Mouse (Mus musculus) megakaryocyte, embryonic 14.5 days (primary cell): Measurements from ENCODE around the gene Sorbs2. TPM values are rescaled to one million over a fixed set of nuclear protein-coding genes. Genes with fewer than 3 reads are reported as not detected.

ENCODE experiments used
- H3K27me3 ChIP-seq: replicated peaks from 2 replicates; pipeline ENCODE3; 2012; ENCODE audit warnings: inconsistent platforms
- H3K36me3 ChIP-seq: replicated peaks from 2 replicates; pipeline ENCODE3; 2012; ENCODE audit warnings: low read length, inconsistent platforms, mixed read lengths
- H3K4me1 ChIP-seq: 2 replicates; pipeline ENCODE4 v1.6.1; 2012; ENCODE audit warnings: inconsistent platforms
- H3K4me3 ChIP-seq: replicated peaks from 2 replicates; pipeline ENCODE3; 2012; ENCODE audit warnings: moderate library complexity, mild to moderate bottlenecking, inconsistent platforms
- H3K9me3 ChIP-seq: 2 replicates; pipeline ENCODE4 v1.6.1; 2012; ENCODE audit warnings: inconsistent platforms
- FLI1 ChIP-seq: IDR thresholded peaks from 2 replicates; pipeline ENCODE4 v1.6.1; 2012; ENCODE audit warnings: low read length, inconsistent platforms, mixed read lengths
- GATA1 ChIP-seq: IDR thresholded peaks from 3 replicates; pipeline ENCODE4 v1.6.1; 2012; ENCODE audit warnings: mixed read lengths, low read length, inconsistent platforms, borderline replicate concordance
- polyA plus RNA-seq: library from polyadenylated mRNA; stranded (reverse); fragments of >175 nt; gene quantifications from 2 replicates; pipeline ENCODE4 v1.2.3, GENCODE M21; 2012; ENCODE audit warnings: low replicate concordance; ENCODE audit not compliant: insufficient read depth

Gene Sorbs2
- polyA plus RNA-seq, 1 experiment = not detected

GRCm38 (mm10) chr8:45639444-45639843, 131.9 kb downstream of the Sorbs2 start:
- no peaks in the 10 kb centered on the region for H3K4me1 ChIP-seq
- H3K27me3 ChIP-seq = no peaks in the 10 kb centered on the region
- H3K36me3 ChIP-seq = no peaks in the 10 kb centered on the region
- no peaks in the 10 kb centered on the region for H3K9me3 ChIP-seq
- TF ChIP-seq FLI1 (no peak), GATA1 (no peak)
- H3K4me3 ChIP-seq = no peak overlapping the region

GRCm38 (mm10) chr8:45644651-45645050, 137.1 kb downstream of the Sorbs2 start:
- H3K27me3 ChIP-seq = no peaks in the 10 kb centered on the region
- H3K4me1 ChIP-seq = no peaks in the 10 kb centered on the region
- no peak overlapping the region for H3K4me3 ChIP-seq
- TF ChIP-seq GATA1 = no peak
- no peak for TF ChIP-seq FLI1
- 0 out of 2 replicates have a peak, but pooled peaks cover 3% of the 10 kb centered on the region for H3K9me3 ChIP-seq
- no peaks in the 10 kb centered on the region for H3K36me3 ChIP-seq

GRCm38 (mm10) chr8:45649063-45649462, 141.5 kb downstream of the Sorbs2 start:
- H3K36me3 ChIP-seq = no peaks in the 10 kb centered on the region
- TF ChIP-seq GATA1 = no peak
- TF ChIP-seq FLI1 = no peak
- peaks cover 8% of the 10 kb centered on the region for H3K9me3 ChIP-seq
- no peaks in the 10 kb centered on the region for H3K4me1 ChIP-seq
- H3K4me3 ChIP-seq = no peak overlapping the region
- H3K27me3 ChIP-seq = no peaks in the 10 kb centered on the region

- H3K27me3 ChIP-seq = no peaks in the 10 kb centered on the region
- H3K36me3 ChIP-seq = no peaks in the 10 kb centered on the region
- no peak overlapping the region for H3K4me3 ChIP-seq
- H3K4me1 ChIP-seq = no peaks in the 10 kb centered on the region
- H3K9me3 ChIP-seq = peaks cover 9% of the 10 kb centered on the region
- TF ChIP-seq FLI1 (no peak), GATA1 (no peak)
Measured at GRCm38 (mm10) chr8:45649966-45650365, 142.4 kb downstream of the Sorbs2 start.

GRCm38 (mm10) chr8:45658021-45658420, 150.4 kb downstream of the Sorbs2 start:
- no peak overlapping the region for H3K4me3 ChIP-seq
- peaks cover 13% of the 10 kb centered on the region for H3K9me3 ChIP-seq
- H3K4me1 ChIP-seq = no peaks in the 10 kb centered on the region
- TF ChIP-seq FLI1 = no peak
- TF ChIP-seq GATA1 = no peak
- H3K36me3 ChIP-seq = no peaks in the 10 kb centered on the region
- no peaks in the 10 kb centered on the region for H3K27me3 ChIP-seq

GRCm38 (mm10) chr8:45658458-45659325, 151.1 kb downstream of the Sorbs2 start:
- TF ChIP-seq GATA1 = no peak

GRCm38 (mm10) chr8:45659473-45659872, 151.9 kb downstream of the Sorbs2 start:
- H3K9me3 ChIP-seq = peaks cover 7% of the 10 kb centered on the region; the same call in 1 of the 2 replicates
- no peaks in the 10 kb centered on the region for H3K36me3 ChIP-seq
- H3K27me3 ChIP-seq = no peaks in the 10 kb centered on the region
- no peak for TF ChIP-seq GATA1
- no peak for TF ChIP-seq FLI1
- H3K4me1 ChIP-seq = no peaks in the 10 kb centered on the region
- H3K4me3 ChIP-seq = no peak overlapping the region

More at GRCm38 (mm10) chr8:45658458-45659325, 151.1 kb downstream of the Sorbs2 start:
- no peaks in the 10 kb centered on the region for H3K36me3 ChIP-seq
- no peaks in the 10 kb centered on the region for H3K4me1 ChIP-seq
- no peak overlapping the region for H3K4me3 ChIP-seq
- no peaks in the 10 kb centered on the region for H3K27me3 ChIP-seq
- peaks cover 12% of the 10 kb centered on the region for H3K9me3 ChIP-seq

- no peak overlapping the region for H3K4me3 ChIP-seq
- peaks cover 7% of the 10 kb centered on the region; the same call in 1 of the 2 replicates for H3K9me3 ChIP-seq
- H3K4me1 ChIP-seq = no peaks in the 10 kb centered on the region
- TF ChIP-seq GATA1 (no peak), FLI1 (no peak)
- no peaks in the 10 kb centered on the region for H3K27me3 ChIP-seq
- H3K36me3 ChIP-seq = no peaks in the 10 kb centered on the region
Measured at GRCm38 (mm10) chr8:45660570-45660969, 153.0 kb downstream of the Sorbs2 start.

- H3K36me3 ChIP-seq = no peaks in the 10 kb centered on the region
- H3K4me3 ChIP-seq = no peak overlapping the region
- TF ChIP-seq GATA1 = no peak
- no peak for TF ChIP-seq FLI1
- peaks cover 7% of the 10 kb centered on the region; the same call in 1 of the 2 replicates for H3K9me3 ChIP-seq
- no peaks in the 10 kb centered on the region for H3K27me3 ChIP-seq
- no peaks in the 10 kb centered on the region for H3K4me1 ChIP-seq
Measured at GRCm38 (mm10) chr8:45661605-45662004, 154.0 kb downstream of the Sorbs2 start.

- no peaks in the 10 kb centered on the region for H3K36me3 ChIP-seq
- no peaks in the 10 kb centered on the region for H3K27me3 ChIP-seq
- no peak overlapping the region for H3K4me3 ChIP-seq
- H3K9me3 ChIP-seq = no peaks in the 10 kb centered on the region
- no peak for TF ChIP-seq GATA1
- no peak for TF ChIP-seq FLI1
- no peaks in the 10 kb centered on the region for H3K4me1 ChIP-seq
Measured at GRCm38 (mm10) chr8:45666221-45666620, 158.6 kb downstream of the Sorbs2 start.
